9 mouse cellular contexts compared by ENCODE assay signal in the genomic region with DNA sequence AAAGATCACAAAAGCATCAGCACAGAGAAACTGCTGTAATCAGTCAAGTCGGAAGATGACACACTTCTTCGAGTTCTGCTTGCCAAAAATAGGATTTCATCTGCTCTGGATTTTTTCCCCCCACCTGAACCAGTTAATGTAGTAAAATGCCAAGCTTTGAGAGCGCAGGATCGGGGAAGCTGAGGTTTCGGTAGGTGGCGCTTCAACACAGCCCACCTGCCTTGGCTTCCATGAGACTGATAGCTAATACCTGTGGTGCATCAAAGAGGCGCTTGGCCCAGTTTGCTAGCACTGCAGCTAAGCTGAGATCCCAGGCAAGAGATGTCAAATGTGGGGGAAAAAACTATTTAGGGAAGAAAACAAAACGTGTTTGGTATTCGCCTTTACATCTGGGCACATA.
DNase-seq lines count a peak whose midpoint lies in the region; ATAC-seq and TF ChIP-seq lines count a peak whose summit lies in the region.
"Had no signal": no experiment of that assay in that cellular context is flagged by ENCODE, and none has a peak within 500 bp of the region (broad histone marks: within the 10 kb centered on the region; RNA-seq: fewer than 3 reads in every experiment).

No protein-coding gene starts in this region.

- H3K9ac ChIP-seq in midbrain, embryonic 11.5 days (ENCODE audit: low read length), result no peak overlapping the region
- H3K9ac ChIP-seq: embryonic facial prominence, embryonic 12.5 days had no signal

- no peaks in the 10 kb centered on the region for H3K36me3 ChIP-seq in testis, adult 2 months (ENCODE audit: control insufficient read depth, insufficient read depth, low read length)
- no peaks in the 10 kb centered on the region for H3K36me3 ChIP-seq in midbrain, embryonic 11.5 days (ENCODE audit: control insufficient read depth, insufficient read depth, low read length)
- H3K36me3 ChIP-seq: embryonic facial prominence, embryonic 12.5 days had no signal

- peak; percentile 91 for ATAC-seq in frontal cortex, adult (ENCODE audit: low TSS enrichment)
- no peak for ATAC-seq in midbrain, embryonic 11.5 days (ENCODE audit: low FRiP score)
- no peak for ATAC-seq in erythroblast, adult 5-6 weeks (replicated peaks; ENCODE audit: low FRiP score, poor library complexity, severe bottlenecking)

- H3K27me3 ChIP-seq in testis, adult 2 months (ENCODE audit: control insufficient read depth, insufficient read depth, low read length), result no peaks in the 10 kb centered on the region
- no peaks in the 10 kb centered on the region for H3K27me3 ChIP-seq in cerebellum, adult 2 months (ENCODE audit: control insufficient read depth, insufficient read depth, low read length)
- H3K27me3 ChIP-seq in midbrain, embryonic 11.5 days (ENCODE audit: control insufficient read depth, insufficient read depth, low read length), result peaks cover 5% of the 10 kb centered on the region; the same call in 1 of the 2 replicates
- H3K27me3 ChIP-seq: megakaryocyte, embryonic 14.5 days had no signal

- no peak overlapping the region for H3K27ac ChIP-seq in testis, adult 2 months (ENCODE audit: control insufficient read depth, insufficient read depth, low read depth, low read length)
- H3K27ac ChIP-seq in cerebellum, adult 2 months (ENCODE audit: insufficient read depth, low read length), result no peak overlapping the region
- H3K27ac ChIP-seq in midbrain, embryonic 11.5 days (ENCODE audit: low read depth, low read length), result no peak overlapping the region
- H3K27ac ChIP-seq: embryonic facial prominence, embryonic 12.5 days had no signal

- no peak for TF ChIP-seq POLR2A in testis, adult 2 months (IDR thresholded peaks at IDR 0.05; ENCODE audit: control insufficient read depth, low read depth, low read length)
- no peak for TF ChIP-seq POLR2A in cerebellum, adult 2 months (IDR thresholded peaks at IDR 0.05; ENCODE audit: borderline replicate concordance, insufficient read depth, low read length)

- no peaks in the 10 kb centered on the region for H3K9me3 ChIP-seq in midbrain, embryonic 11.5 days (ENCODE audit: control insufficient read depth, low read length)
- H3K9me3 ChIP-seq: embryonic facial prominence, embryonic 12.5 days had no signal

- no peak for DNase-seq in testis, postnatal 14 days (ENCODE audit: low spot score)
- DNase-seq in cerebellum, adult 2 months, result peak; percentile 75 to 77
- DNase-seq in layer of hippocampus, postnatal 36 days, result peak; percentile 44 to 52
- DNase-seq in midbrain, embryonic 11.5 days (ENCODE audit: low spot score, missing footprints), result peak; percentile 86

- WGBS in cerebellum, adult 2 months, result 18% methylated on average over 9 of the region's 9 CpGs
- WGBS in midbrain, embryonic 11.5 days, result 19% methylated on average over 9 of the region's 9 CpGs

- no peak overlapping the region for H3K4me3 ChIP-seq in testis, adult 2 months (ENCODE audit: control insufficient read depth, low read depth, low read length)
- no peak overlapping the region for H3K4me3 ChIP-seq in cerebellum, adult 2 months (replicated peaks; ENCODE audit: insufficient read depth, low read depth, low read length)
- no peak overlapping the region for H3K4me3 ChIP-seq in midbrain, embryonic 11.5 days (ENCODE audit: low read depth, low read length)
- H3K4me3 ChIP-seq: embryonic facial prominence, embryonic 12.5 days; megakaryocyte, embryonic 14.5 days had no signal

- H3K4me1 ChIP-seq in testis, adult 2 months (ENCODE audit: control insufficient read depth, insufficient read depth, low read length), result peaks cover 3% of the 10 kb centered on the region; the same call in 1 of the 2 replicates
- no peaks in the 10 kb centered on the region for H3K4me1 ChIP-seq in cerebellum, adult 2 months (ENCODE audit: control insufficient read depth, insufficient read depth, low read length)
- H3K4me1 ChIP-seq in midbrain, embryonic 11.5 days (ENCODE audit: control insufficient read depth, insufficient read depth, low read length), result no peaks in the 10 kb centered on the region
- H3K4me1 ChIP-seq: embryonic facial prominence, embryonic 12.5 days; megakaryocyte, embryonic 14.5 days had no signal

- peak; percentile 17; the same call in 1 of the 2 replicates for TF ChIP-seq CTCF in testis, adult 2 months (IDR thresholded peaks at IDR 0.05; ENCODE audit: control insufficient read depth, insufficient read depth, insufficient replicate concordance, low read depth, low read length)
- peak; percentile 78 for TF ChIP-seq CTCF in cerebellum, adult 2 months (IDR thresholded peaks at IDR 0.05; ENCODE audit: borderline replicate concordance, insufficient read depth, low read depth, low read length)

- H3K4me2 ChIP-seq in midbrain, embryonic 11.5 days, result no peak overlapping the region
- H3K4me2 ChIP-seq: embryonic facial prominence, embryonic 12.5 days had no signal
